Mouse (Mus musculus) midbrain, postnatal 0 days (tissue): Measurements from ENCODE around the gene Iah1. TPM values are rescaled to one million over a fixed set of nuclear protein-coding genes. Genes with fewer than 3 reads are reported as not detected.

Source experiments
- ATAC-seq: fragments of 200-750 bp; cut with Nextera tagmentation; 2 replicates; pipeline ENCODE4 v1.8.0; 2017; ENCODE audit warnings: moderate number of reproducible peaks, mild to moderate bottlenecking, moderate TSS enrichment, moderate library complexity; ENCODE audit not compliant: low FRiP score
- DNase-seq: peaks from one replicate; pipeline ENCODE4 v3.0.0-alpha.2; 2015; ENCODE audit warnings: low spot score
- H3K27ac ChIP-seq: fragments of 300-500 bp; sonication (generic); 2 replicates; pipeline ENCODE4 v1.5.1; 2014; ENCODE audit warnings: low read depth, mild to moderate bottlenecking, low read length, mixed read lengths
- H3K27me3 ChIP-seq: fragments of 300-500 bp; sonication (generic); 2 replicates; pipeline ENCODE4 v1.6.1; 2014; ENCODE audit warnings: low read length, control low read depth, mixed read lengths; ENCODE audit not compliant: insufficient read depth
- H3K36me3 ChIP-seq: fragments of 300-500 bp; sonication (generic); 2 replicates; pipeline ENCODE4 v1.6.1; 2014; ENCODE audit warnings: low read length, control low read depth, mixed read lengths; ENCODE audit not compliant: insufficient read depth
- H3K4me1 ChIP-seq: fragments of 300-500 bp; sonication (generic); 2 replicates; pipeline ENCODE4 v1.6.1; 2014; ENCODE audit warnings: mild to moderate bottlenecking, control low read depth, antibody characterized with exemption, low read length, mixed read lengths; ENCODE audit not compliant: insufficient read depth
- H3K4me2 ChIP-seq: fragments of 300-500 bp; sonication (generic); 2 replicates; pipeline ENCODE4 v1.6.1; 2014; ENCODE audit warnings: low read depth, mild to moderate bottlenecking, low read length, mixed read lengths; ENCODE audit not compliant: poor library complexity, severe bottlenecking
- H3K4me3 ChIP-seq: fragments of 300-500 bp; sonication (generic); 2 replicates; pipeline ENCODE4 v1.5.1; 2014; ENCODE audit warnings: low read depth, mild to moderate bottlenecking, low read length, moderate library complexity
- H3K9ac ChIP-seq: fragments of 300-500 bp; sonication (generic); replicated peaks from 2 replicates; pipeline ENCODE4 v1.6.1; 2014; ENCODE audit warnings: mild to moderate bottlenecking, low read length, moderate library complexity, mixed read lengths; ENCODE audit not compliant: poor library complexity, severe bottlenecking
- H3K9me3 ChIP-seq: fragments of 300-500 bp; sonication (generic); 2 replicates; pipeline ENCODE4 v1.6.1; 2016; ENCODE audit warnings: low read length, control low read depth
- CTCF ChIP-seq: IDR thresholded peaks from 2 replicates; pipeline ENCODE4 v1.5.1; 2016; ENCODE audit warnings: antibody characterized with exemption, mild to moderate bottlenecking
- WGBS: fragments of 180-500 bp; shearing (Covaris S2); extraction: QIAGEN DNeasy Blood & Tissue Kit; methylation state at CpG from one replicate; pipeline ENCODE4 v1.1.7; 2014; 5-methylcytosine and 5-hydroxymethylcytosine counted together
- polyA plus RNA-seq: library from polyadenylated mRNA; unstranded; fragments of >200 nt; fragmentation: Nextera tagmentation; extraction: Ambion mirVana; gene quantifications from 2 replicates; pipeline ENCODE4 v1.2.1, GENCODE M21; 2015
- total RNA-seq: library from RNA; depleted of rRNA; stranded (reverse); fragments of >200 nt; gene quantifications from 2 replicates; pipeline ENCODE4 v1.2.3, GENCODE M21; 2014

Iah1 gene
- total and polyA plus RNA-seq, 2 experiments from 2014 or later: 19.8 to 22.2 TPM

DNA sequence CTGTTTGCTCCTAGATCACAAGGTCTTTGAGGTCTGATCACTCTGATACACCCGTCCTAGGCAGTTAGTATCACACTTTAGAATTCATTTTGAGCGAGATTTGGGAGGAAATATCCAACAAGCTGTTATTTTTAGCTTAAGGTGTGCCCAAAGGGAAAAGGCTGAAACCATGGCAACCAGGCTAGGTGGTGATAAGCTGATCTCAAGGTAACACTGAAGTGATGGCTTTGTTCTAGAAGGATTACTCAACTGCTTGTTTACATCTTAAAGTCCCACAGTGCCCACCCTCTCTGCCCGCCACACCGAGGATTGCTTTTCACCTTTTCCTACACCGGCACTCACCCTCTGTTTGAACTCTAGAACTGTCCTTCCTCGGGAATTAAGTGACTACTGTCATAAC is 26.5 kb upstream of the Iah1 start:
- H3K36me3 ChIP-seq: peaks cover 37% of the 10 kb centered on the region
- H3K9me3 ChIP-seq: no peaks in the 10 kb centered on the region
- WGBS: 81% methylated on average over 6 of the region's 6 CpGs
- ATAC-seq (no peak), DNase-seq (peak; percentile 15)
- no peaks in the 10 kb centered on the region for H3K27me3 ChIP-seq
- H3K4me2 ChIP-seq: no peak overlapping the region
- no peak for TF ChIP-seq CTCF
- peaks cover 14% of the 10 kb centered on the region for H3K4me1 ChIP-seq
- H3K27ac ChIP-seq: no peak overlapping the region
- H3K9ac ChIP-seq: no peak overlapping the region
- no peak overlapping the region for H3K4me3 ChIP-seq

DNA sequence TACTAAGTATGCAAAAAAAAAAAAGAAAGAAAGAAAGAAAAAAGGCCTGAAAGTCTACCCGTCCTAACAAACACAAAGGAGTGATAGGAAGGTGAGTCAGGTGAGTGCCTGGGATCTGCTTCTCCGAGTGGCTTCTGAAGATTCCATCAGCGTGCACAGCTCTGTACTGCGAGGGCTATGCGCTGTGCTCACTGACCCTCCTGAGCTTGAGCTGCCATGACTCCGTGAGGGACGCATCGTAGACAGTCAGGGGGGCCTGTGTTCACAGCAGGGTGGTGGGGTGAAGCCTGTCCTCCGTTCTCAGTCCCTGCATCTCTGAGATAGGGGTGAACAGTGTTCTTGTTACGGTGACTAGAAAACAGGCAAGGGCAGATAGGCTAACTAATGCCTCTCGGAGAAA is 17.3 kb upstream of the Iah1 start:
- DNase-seq (no peak), ATAC-seq (no peak)
- TF ChIP-seq CTCF: no peak
- no peaks in the 10 kb centered on the region for H3K9me3 ChIP-seq
- H3K27me3 ChIP-seq: no peaks in the 10 kb centered on the region
- H3K36me3 ChIP-seq: peaks cover 79% of the 10 kb centered on the region
- no peak overlapping the region for H3K4me2 ChIP-seq
- H3K9ac ChIP-seq: no peak overlapping the region
- H3K4me3 ChIP-seq: no peak overlapping the region
- 96% methylated on average over 11 of the region's 11 CpGs for WGBS
- no peaks in the 10 kb centered on the region for H3K4me1 ChIP-seq
- no peak overlapping the region for H3K27ac ChIP-seq

DNA sequence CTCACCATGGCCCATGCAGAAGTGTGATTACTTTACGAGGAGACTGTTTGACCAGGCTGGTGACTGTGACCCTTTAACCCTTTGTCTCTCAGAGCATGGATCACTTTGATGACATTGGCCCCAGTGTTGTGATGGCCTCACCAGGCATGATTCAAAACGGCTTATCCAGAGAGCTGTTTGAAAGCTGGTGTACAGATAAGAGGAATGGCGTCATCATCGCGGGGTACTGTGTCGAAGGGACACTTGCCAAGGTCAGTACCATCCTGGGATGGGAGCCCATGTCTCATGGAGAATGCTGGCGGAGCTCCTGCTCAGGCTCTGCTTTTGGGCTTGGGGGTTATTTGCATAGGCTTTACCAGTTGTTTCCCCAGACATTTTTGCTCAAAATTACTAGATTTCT is 14.9 kb upstream of the Iah1 start:
- 93% methylated on average over 7 of the region's 7 CpGs for WGBS
- TF ChIP-seq CTCF: no peak
- DNase-seq (no peak), ATAC-seq (no peak)
- Histone ChIP-seq H3K27ac (no peak overlapping the region), H3K9ac (no peak overlapping the region), H3K4me3 (no peak overlapping the region), H3K27me3 (no peaks in the 10 kb centered on the region), H3K9me3 (no peaks in the 10 kb centered on the region), H3K4me2 (no peak overlapping the region), H3K36me3 (peaks cover 77% of the 10 kb centered on the region), H3K4me1 (no peaks in the 10 kb centered on the region)

DNA sequence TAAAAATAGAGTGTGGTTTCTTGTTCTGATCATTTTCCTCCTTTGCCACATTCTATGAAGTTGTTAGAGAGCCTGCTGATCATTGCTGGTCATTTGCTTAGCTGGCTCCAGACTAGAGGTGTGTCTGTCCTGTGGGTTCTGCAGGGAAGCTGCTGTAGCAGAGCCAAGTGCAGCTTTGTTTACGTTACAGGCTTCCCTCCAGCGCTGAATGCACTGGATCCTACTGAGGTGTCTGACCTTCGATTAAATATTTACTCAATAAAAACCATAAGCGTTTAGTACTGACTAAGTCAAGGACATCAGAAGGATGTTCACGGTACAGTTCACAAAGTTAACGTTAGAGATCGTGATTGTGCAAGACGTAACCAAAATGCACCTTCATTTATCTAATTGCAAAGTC is 14.3 kb upstream of the Iah1 start:
- Histone ChIP-seq H3K4me1 (no peaks in the 10 kb centered on the region), H3K9ac (no peak overlapping the region), H3K4me3 (no peak overlapping the region), H3K4me2 (no peak overlapping the region), H3K27me3 (no peaks in the 10 kb centered on the region), H3K36me3 (peaks cover 78% of the 10 kb centered on the region), H3K9me3 (no peaks in the 10 kb centered on the region), H3K27ac (no peak overlapping the region)
- no peak for ATAC-seq
- 89% methylated on average over 8 of the region's 8 CpGs for WGBS
- DNase-seq: no peak
- TF ChIP-seq CTCF: no peak

DNA sequence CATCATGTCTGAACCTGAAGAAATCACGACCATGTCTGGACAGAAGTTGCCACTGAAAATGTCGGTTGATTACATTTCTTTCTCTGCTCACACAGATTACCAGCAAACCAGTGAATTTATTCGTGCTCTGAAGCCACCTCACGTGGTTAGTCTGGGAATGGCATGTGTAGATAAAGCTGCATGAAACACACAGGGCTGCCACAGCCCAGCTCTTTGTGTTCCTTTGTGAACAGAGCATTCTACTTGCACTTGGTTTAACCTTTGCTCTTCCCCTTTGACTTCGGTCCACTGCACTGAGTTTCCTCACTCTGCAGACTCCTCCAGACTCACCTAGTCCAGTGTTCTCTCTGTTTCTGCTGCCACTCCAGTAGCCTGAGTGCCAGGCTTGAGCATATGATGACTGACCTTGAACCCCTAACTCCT is 13.8 kb upstream of the Iah1 start:
- ATAC-seq (no peak), DNase-seq (no peak)
- no peak overlapping the region for H3K4me3 ChIP-seq
- H3K9me3 ChIP-seq: no peaks in the 10 kb centered on the region
- no peak overlapping the region for H3K4me2 ChIP-seq
- no peaks in the 10 kb centered on the region for H3K27me3 ChIP-seq
- H3K9ac ChIP-seq: no peak overlapping the region
- TF ChIP-seq CTCF: no peak
- peaks cover 77% of the 10 kb centered on the region for H3K36me3 ChIP-seq
- H3K4me1 ChIP-seq: no peaks in the 10 kb centered on the region
- H3K27ac ChIP-seq: no peak overlapping the region
- WGBS: 84% methylated on average over 5 of the region's 5 CpGs

DNA sequence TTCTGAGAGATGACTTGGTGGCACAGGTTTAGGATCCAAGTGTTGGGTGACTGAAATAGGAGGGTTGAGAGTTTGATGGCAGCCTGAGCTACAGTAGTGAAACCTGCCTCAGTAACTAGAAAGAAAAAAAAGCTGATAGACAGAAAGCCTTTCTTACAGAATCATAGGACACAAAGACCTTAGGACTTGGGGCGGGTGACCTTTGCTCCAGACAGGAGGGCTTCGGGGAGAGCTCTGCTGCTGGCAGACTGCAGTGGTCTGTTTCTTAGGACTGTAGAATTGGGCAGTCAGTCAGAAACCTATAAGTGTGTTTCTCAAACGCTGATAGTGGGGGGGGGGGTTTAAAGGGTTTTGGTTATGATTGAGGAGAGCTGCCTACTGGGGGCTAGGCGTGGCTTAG is 10.4 kb upstream of the Iah1 start:
- no peak overlapping the region for H3K4me2 ChIP-seq
- ATAC-seq (no peak), DNase-seq (no peak)
- WGBS: 93% methylated on average over 4 of the region's 4 CpGs
- H3K27me3 ChIP-seq: no peaks in the 10 kb centered on the region
- no peak for TF ChIP-seq CTCF
- H3K9ac ChIP-seq: no peak overlapping the region
- no peaks in the 10 kb centered on the region for H3K9me3 ChIP-seq
- H3K4me1 ChIP-seq: no peaks in the 10 kb centered on the region
- H3K4me3 ChIP-seq: no peak overlapping the region
- no peak overlapping the region for H3K27ac ChIP-seq
- H3K36me3 ChIP-seq: peaks cover 83% of the 10 kb centered on the region
